Mouse (Mus musculus) midbrain, embryonic 12.5 days (tissue): Measurements from ENCODE around the gene Spink2. TPM values are rescaled to one million over a fixed set of nuclear protein-coding genes. Genes with fewer than 3 reads are reported as not detected.
"Not testable (repeated sequence)": the region's sequence is repeated elsewhere in the genome, so short reads cannot be mapped to it uniquely, and the experiment has no call there.

Experiments used
- ATAC-seq: fragments of 200-750 bp; cut with Nextera tagmentation; 2 replicates; pipeline ENCODE4 v1.8.0; 2017; ENCODE audit warnings: low read depth, moderate TSS enrichment, moderate library complexity; ENCODE audit not compliant: low FRiP score
- H3K27ac ChIP-seq: fragments of 300-500 bp; sonication (generic); replicated peaks from 2 replicates; pipeline ENCODE4 v1.5.1; 2016; ENCODE audit warnings: mild to moderate bottlenecking
- H3K27me3 ChIP-seq: fragments of 300-500 bp; sonication (generic); 2 replicates; pipeline ENCODE4 v1.6.1; 2016; ENCODE audit warnings: mild to moderate bottlenecking
- H3K36me3 ChIP-seq: fragments of 300-500 bp; sonication (generic); 2 replicates; pipeline ENCODE4 v1.6.1; 2016
- H3K4me1 ChIP-seq: fragments of 300-500 bp; sonication (generic); 2 replicates; pipeline ENCODE4 v1.6.1; 2016
- H3K4me2 ChIP-seq: fragments of 300-500 bp; sonication (generic); replicated peaks from 2 replicates; pipeline ENCODE4 v1.6.1; 2016; ENCODE audit warnings: mild to moderate bottlenecking, moderate library complexity
- H3K4me3 ChIP-seq: fragments of 300-500 bp; sonication (generic); 2 replicates; pipeline ENCODE4 v1.5.1; 2016; ENCODE audit warnings: mild to moderate bottlenecking
- H3K9ac ChIP-seq: fragments of 300-500 bp; sonication (generic); replicated peaks from 2 replicates; pipeline ENCODE4 v1.6.1; 2016; ENCODE audit warnings: mild to moderate bottlenecking, moderate library complexity
- H3K9me3 ChIP-seq: fragments of 300-500 bp; sonication (generic); 2 replicates; pipeline ENCODE4 v1.6.1; 2016; ENCODE audit warnings: mild to moderate bottlenecking
- WGBS: fragments of 180-500 bp; shearing (Covaris S2); methylation state at CpG from one replicate; pipeline ENCODE4 v1.1.7; 2016; 5-methylcytosine and 5-hydroxymethylcytosine counted together
- polyA plus RNA-seq: library from polyadenylated mRNA; unstranded; fragments of >200 nt; fragmentation: Nextera tagmentation; extraction: Ambion mirVana; gene quantifications from 2 replicates; pipeline ENCODE4 v1.2.1, GENCODE M21; 2016

Spink2 gene
- polyA plus RNA-seq, 1 experiment from 2014 or later, result not detected

DNA sequence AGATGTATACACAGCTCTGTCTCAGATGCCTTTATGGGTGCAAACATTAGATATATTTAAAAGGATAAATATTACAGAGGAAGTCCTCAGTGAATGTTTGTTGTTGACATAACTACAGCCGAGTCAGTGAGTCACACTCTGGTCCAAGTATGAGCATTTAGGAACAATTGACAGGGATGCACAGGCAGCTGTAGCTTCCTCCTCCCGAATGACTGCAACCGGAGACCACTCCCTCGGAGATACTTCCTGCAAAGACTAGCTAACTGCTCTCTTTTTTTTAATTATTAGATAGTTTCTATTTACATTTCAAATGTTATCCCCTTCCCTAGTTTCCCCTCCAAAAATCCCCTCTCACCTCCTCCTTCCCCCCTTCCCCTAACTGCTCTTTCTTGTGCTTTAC lies 18.0 kb downstream of the Spink2 start:
- WGBS, result 83% methylated on average over 4 of the region's 4 CpGs

DNA sequence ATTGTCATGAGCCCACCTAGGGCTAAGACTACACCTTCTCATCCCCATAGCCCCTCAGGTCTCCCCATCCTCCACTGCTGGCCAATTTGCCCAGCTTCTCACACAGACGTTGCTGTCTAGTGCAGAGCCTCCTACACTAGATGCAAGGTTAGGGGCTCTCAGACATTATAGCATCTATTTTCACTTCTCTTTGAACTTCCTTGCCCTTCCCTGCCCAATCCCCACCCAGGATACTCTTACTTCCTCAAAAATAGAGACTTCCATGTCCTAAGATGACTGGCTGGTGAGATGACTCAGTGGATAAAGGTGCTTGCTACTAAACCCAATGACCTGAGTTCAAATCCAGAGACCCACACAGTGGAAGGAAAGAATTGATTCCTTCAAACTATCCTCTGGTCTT lies 19.6 kb downstream of the Spink2 start:
- Histone ChIP-seq H3K27ac (no peak overlapping the region), H3K9me3 (peaks cover 5% of the 10 kb centered on the region; the same call in 1 of the 2 replicates), H3K36me3 (no peaks in the 10 kb centered on the region), H3K4me3 (no peak overlapping the region), H3K4me1 (no peaks in the 10 kb centered on the region), H3K4me2 (no peak overlapping the region), H3K9ac (no peak overlapping the region), H3K27me3 (no peaks in the 10 kb centered on the region)
- WGBS, result 85% methylated on average over 1 of the region's 1 CpGs
- no peak for ATAC-seq

More for the DNA sequence above, 18.0 kb downstream of the Spink2 start:
- H3K27ac ChIP-seq, result no peak overlapping the region
- peaks cover 5% of the 10 kb centered on the region; the same call in 1 of the 2 replicates for H3K9me3 ChIP-seq
- no peaks in the 10 kb centered on the region for H3K27me3 ChIP-seq
- H3K4me2 ChIP-seq, result no peak overlapping the region
- H3K4me3 ChIP-seq, result no peak overlapping the region
- no peak for ATAC-seq
- no peaks in the 10 kb centered on the region for H3K4me1 ChIP-seq
- no peak overlapping the region for H3K9ac ChIP-seq
- H3K36me3 ChIP-seq, result no peaks in the 10 kb centered on the region

DNA sequence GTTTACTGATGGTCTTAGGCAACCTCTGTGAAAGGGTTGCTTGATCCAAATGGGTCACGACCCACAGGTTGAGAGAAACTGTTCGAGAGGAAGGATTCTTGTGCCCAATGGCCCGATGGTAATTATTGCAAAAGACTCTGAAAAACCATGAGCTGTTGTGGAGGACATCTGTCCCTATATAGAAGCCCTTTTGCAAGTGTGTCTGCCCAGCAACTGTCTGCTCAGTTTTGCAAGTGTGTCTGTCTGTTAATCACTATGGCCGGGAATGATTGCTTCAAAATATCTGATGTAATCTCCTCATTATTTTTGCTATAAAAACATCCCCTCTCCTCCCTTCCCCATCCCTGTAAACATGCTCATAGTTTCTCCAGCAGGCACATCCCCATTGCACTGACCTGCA lies 20.2 kb downstream of the Spink2 start:
- H3K9ac ChIP-seq, result no peak overlapping the region
- no peak overlapping the region for H3K4me3 ChIP-seq
- H3K27ac ChIP-seq, result no peak overlapping the region
- no peaks in the 10 kb centered on the region for H3K4me1 ChIP-seq
- WGBS, result 82% methylated on average over 4 of the region's 4 CpGs
- H3K27me3 ChIP-seq, result no peaks in the 10 kb centered on the region
- no peak overlapping the region for H3K4me2 ChIP-seq
- H3K9me3 ChIP-seq, result peaks cover 5% of the 10 kb centered on the region; the same call in 1 of the 2 replicates
- no peak for ATAC-seq
- no peaks in the 10 kb centered on the region for H3K36me3 ChIP-seq

DNA sequence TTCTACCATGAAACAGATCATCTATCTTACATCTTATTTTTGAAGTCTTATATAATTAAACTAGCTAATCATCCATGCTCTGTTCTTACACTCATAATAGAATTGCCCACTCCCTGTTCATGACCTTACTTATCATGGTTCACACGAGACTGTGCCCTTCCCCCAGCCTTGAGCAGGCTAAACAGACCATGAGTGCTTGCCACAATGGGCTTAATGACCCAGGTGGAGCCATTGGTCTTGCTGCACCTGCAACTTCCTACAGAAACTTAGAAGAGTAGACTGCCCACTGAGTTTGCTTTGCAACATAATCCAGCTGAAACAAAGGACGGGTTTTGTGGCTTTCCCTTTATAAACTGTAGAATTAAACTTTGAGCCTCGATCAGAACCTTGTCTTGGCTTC lies 22.5 kb downstream of the Spink2 start:
- H3K27ac ChIP-seq, result no peak overlapping the region
- H3K4me2 ChIP-seq, result no peak overlapping the region
- H3K9me3 ChIP-seq, result peaks cover 5% of the 10 kb centered on the region; the same call in 1 of the 2 replicates
- H3K27me3 ChIP-seq, result no peaks in the 10 kb centered on the region
- 48% methylated on average over 3 of the region's 3 CpGs for WGBS
- H3K9ac ChIP-seq, result no peak overlapping the region
- H3K4me3 ChIP-seq, result no peak overlapping the region
- no peak for ATAC-seq
- no peaks in the 10 kb centered on the region for H3K36me3 ChIP-seq
- H3K4me1 ChIP-seq, result no peaks in the 10 kb centered on the region

DNA sequence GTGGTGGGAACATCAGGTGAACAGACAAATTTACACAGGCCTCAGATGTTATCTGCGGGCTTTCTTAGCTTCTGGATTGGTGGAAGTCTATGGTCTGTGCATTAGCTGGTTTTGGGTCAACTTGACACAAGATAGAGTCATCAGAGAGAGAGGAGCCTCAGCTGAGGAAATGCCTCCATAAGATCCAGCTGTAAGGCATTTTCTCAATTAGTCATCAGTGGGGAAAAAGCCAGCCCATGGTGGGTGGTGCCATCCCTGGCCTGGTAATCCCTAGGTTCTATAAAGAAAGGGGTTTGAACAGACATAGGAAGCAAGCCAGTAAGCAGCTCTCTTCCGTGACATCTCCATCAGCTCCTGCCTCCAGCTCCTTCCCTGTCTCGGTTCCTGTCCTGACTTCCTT lies 25.9 kb downstream of the Spink2 start:
- 86% methylated on average over 3 of the region's 3 CpGs for WGBS
- H3K4me2 ChIP-seq, result no peak overlapping the region
- no peaks in the 10 kb centered on the region for H3K27me3 ChIP-seq
- H3K9ac ChIP-seq, result no peak overlapping the region
- no peak overlapping the region for H3K4me3 ChIP-seq
- H3K36me3 ChIP-seq, result no peaks in the 10 kb centered on the region
- no peak for ATAC-seq
- H3K27ac ChIP-seq, result no peak overlapping the region
- peaks cover 5% of the 10 kb centered on the region; the same call in 1 of the 2 replicates for H3K9me3 ChIP-seq
- H3K4me1 ChIP-seq, result no peaks in the 10 kb centered on the region

DNA sequence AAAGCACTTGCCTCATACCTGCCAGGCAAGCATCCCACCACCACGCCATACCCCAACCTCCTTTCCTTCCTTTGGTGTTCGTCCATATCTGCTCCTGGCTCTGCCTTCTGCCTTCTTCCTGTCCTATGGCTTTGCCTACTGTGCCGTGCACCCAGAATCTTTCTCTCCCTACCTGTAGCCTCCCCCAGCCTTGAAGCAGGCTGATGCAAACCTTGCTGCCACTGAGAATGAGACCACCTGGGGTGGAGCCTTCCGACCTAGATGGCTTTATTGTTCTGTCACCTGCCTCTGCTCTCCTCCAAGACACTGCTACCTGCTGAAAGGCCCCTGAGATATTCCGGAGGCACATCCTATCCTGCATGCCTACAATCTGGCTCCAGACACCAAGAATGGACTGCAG lies 27.4 kb downstream of the Spink2 start:
- not testable (repeated sequence) for H3K27ac ChIP-seq, H3K36me3 ChIP-seq, H3K4me3 ChIP-seq, H3K9ac ChIP-seq, H3K4me2 ChIP-seq, H3K9me3 ChIP-seq, H3K27me3 ChIP-seq, ATAC-seq, H3K4me1 ChIP-seq
- WGBS, result 64% methylated on average over 5 of the region's 5 CpGs

DNA sequence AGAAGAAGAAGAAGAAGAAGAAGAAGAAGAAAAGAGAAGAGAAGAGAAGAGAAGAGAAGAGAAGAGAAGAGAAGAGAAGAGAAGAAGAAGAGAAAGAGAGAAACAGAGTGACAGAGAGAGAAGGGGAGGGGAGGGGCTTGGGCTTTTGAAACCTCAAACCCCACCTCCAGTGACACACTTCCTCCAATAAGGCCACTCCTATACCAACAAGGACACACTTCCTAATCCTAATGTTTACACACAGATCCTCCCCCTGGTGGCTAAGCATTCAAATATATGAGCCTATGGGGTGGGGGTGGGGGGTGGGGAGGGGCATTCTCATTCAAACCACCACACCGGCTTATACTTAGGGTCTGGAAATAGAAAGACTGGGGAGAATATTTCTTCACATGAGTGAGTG lies 27.9 kb downstream of the Spink2 start:
- 56% methylated on average over 1 of the region's 1 CpGs for WGBS
- H3K4me2 ChIP-seq, result no peak overlapping the region
- H3K27ac ChIP-seq, result no peak overlapping the region
- H3K4me3 ChIP-seq, result no peak overlapping the region
- H3K9ac ChIP-seq, result no peak overlapping the region
- no peaks in the 10 kb centered on the region for H3K4me1 ChIP-seq
- H3K36me3 ChIP-seq, result no peaks in the 10 kb centered on the region
- H3K27me3 ChIP-seq, result no peaks in the 10 kb centered on the region
- no peaks in the 10 kb centered on the region for H3K9me3 ChIP-seq
- ATAC-seq, result no peak

DNA sequence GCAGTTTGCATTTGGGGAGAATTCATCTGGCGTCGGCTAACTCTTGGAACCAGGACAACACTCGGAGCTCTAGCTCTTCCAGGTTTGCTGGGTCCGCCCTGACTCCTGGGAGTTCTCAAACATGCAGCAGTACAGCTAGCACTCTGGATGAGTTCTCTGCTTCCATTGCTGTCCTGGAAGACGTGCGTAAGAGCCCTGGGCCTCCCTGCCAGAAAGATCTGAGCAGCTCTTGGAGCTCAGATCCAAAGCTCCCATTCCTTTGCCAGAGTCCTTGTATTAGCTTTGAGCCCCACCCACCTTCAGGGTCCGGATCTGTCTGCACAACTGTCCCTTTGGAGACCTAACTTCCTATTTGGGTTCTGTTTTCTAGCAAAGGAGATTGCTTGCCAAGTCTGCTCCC lies 29.8 kb downstream of the Spink2 start:
- Histone ChIP-seq H3K4me1 (no peaks in the 10 kb centered on the region), H3K4me2 (no peak overlapping the region), H3K27me3 (no peaks in the 10 kb centered on the region), H3K36me3 (no peaks in the 10 kb centered on the region), H3K9ac (no peak overlapping the region), H3K4me3 (no peak overlapping the region), H3K27ac (no peak overlapping the region), H3K9me3 (no peaks in the 10 kb centered on the region)
- ATAC-seq, result no peak
- 91% methylated on average over 7 of the region's 7 CpGs for WGBS

DNA sequence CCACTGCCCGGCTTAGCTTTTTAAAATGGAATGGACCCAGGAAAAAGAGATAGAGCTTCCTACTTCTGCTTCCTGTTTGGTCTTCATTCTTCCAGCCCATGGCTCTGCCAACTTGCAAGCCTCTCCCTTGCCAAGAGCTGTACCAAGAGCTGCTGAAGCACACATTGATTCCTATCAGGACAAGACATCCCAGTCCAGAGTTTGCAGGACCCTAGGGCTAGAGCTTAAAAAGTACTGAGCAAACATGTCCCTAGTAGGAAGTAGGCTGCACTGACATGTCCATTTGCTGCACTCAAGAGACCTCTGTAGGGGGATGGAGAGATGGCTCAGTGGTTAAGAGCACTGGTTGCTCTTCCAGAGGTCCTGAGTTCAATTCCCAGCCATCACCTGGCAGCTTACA lies 32.3 kb downstream of the Spink2 start:
- no peak overlapping the region for H3K9ac ChIP-seq
- WGBS, result 89% methylated on average over 1 of the region's 1 CpGs
- no peaks in the 10 kb centered on the region for H3K4me1 ChIP-seq
- no peak overlapping the region for H3K4me2 ChIP-seq
- no peaks in the 10 kb centered on the region for H3K9me3 ChIP-seq
- H3K27ac ChIP-seq, result no peak overlapping the region
- no peak for ATAC-seq
- H3K4me3 ChIP-seq, result no peak overlapping the region
- no peaks in the 10 kb centered on the region for H3K36me3 ChIP-seq
- H3K27me3 ChIP-seq, result no peaks in the 10 kb centered on the region

DNA sequence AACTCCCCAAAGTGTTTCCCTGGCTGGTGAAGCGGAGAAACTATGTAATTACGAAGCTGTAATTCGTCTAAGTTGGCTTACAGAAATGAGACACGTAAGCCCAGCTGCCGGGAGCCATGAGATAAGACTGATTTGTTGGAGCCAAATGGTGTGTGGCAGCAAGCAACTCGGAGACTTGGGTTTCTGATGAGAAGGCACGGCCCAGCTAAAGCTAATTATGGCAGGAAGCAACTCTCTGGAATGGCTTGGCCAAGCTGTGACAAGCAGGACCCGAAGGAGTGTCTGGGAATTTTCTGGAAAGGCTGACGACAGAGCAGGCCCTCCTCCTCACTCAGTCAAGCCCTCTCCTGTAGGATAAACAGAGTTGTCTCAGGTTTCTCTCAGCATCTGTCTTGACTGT lies 33.3 kb downstream of the Spink2 start:
- 87% methylated on average over 9 of the region's 9 CpGs for WGBS
- Histone ChIP-seq H3K4me2 (no peak overlapping the region), H3K27ac (no peak overlapping the region), H3K9me3 (no peaks in the 10 kb centered on the region), H3K27me3 (no peaks in the 10 kb centered on the region), H3K9ac (no peak overlapping the region), H3K36me3 (no peaks in the 10 kb centered on the region), H3K4me3 (no peak overlapping the region), H3K4me1 (no peaks in the 10 kb centered on the region)
- ATAC-seq, result no peak

DNA sequence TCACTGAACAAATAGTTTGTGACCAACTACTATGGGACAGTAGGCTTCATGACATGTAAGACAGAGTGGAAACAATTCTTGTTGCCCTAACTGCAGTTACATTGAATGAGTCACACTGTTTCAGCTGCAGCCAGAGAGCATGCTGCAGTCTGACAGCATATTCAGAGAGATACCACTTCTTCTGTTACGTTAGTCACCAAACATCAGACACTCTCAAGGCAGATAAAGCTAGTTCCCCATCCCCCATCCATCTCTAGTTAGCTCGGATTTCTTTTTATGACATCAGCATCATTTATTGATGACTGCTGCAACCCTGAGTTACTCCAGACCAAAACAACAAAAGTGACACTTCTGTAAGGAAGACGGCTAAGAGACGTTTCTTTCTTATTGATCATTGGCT lies 36.5 kb downstream of the Spink2 start:
- Histone ChIP-seq H3K27me3 (no peaks in the 10 kb centered on the region), H3K4me2 (no peak overlapping the region), H3K4me3 (no peak overlapping the region), H3K4me1 (no peaks in the 10 kb centered on the region), H3K36me3 (no peaks in the 10 kb centered on the region), H3K9ac (no peak overlapping the region), H3K9me3 (no peaks in the 10 kb centered on the region), H3K27ac (no peak overlapping the region)
- 78% methylated on average over 4 of the region's 4 CpGs for WGBS
- no peak for ATAC-seq

DNA sequence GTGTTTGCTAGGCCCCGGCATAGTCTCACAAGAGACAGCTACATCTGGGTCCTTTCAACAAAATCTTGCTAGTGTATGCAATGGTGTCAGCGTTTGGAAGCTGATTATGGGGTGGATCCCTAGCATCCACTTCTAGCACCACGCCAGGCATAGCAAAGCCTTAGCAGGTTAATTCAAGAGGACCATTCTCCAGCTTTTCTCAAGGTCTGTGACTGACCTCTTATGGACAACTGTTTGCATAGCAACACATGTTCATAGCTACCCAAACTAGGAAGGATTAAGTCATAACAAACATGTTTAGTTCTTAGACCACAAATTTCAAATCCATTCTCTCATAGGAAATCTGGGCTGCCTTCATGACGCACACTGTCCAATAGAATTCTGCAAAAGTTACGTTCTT lies 40.7 kb downstream of the Spink2 start:
- Histone ChIP-seq H3K9ac (no peak overlapping the region), H3K4me1 (no peaks in the 10 kb centered on the region), H3K4me2 (no peak overlapping the region), H3K9me3 (no peaks in the 10 kb centered on the region), H3K4me3 (no peak overlapping the region), H3K27ac (no peak overlapping the region), H3K36me3 (no peaks in the 10 kb centered on the region), H3K27me3 (no peaks in the 10 kb centered on the region)
- WGBS, result 60% methylated on average over 5 of the region's 5 CpGs
- ATAC-seq, result no peak; the same call in 1 of the 2 replicates

DNA sequence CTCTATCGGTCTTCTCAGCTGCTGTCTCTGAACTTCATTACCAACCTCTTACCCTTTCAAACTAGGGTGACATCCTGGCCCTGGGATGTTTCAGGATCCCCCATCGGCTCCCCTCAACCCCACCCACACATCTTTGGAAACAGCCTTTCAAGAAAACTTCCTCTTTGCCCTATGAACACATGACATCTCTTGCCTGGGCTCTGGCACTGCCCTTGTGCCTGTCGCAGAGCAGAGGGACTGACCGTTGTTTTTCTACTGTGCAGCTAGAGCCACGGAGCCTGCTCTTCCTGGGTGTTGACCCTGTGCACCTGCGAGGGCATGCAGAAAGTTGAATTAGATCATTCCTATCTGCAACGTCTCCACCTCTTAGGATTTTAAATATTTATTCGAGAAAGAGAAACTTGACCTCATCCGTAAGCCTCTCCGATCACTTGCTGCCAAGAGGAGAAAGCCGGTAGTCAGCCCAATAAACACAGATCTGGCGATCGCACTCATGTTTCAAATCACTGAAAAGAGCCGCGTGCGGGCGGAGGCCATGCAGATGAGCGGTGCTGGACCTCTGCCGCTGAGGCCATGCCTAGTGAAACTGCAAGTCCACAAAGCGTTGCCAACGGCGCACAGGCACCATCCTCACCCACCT lies 43.8 kb downstream of the Spink2 start:
- Histone ChIP-seq H3K4me3 (no peak overlapping the region), H3K4me1 (no peaks in the 10 kb centered on the region), H3K9ac (no peak overlapping the region), H3K9me3 (no peaks in the 10 kb centered on the region), H3K27me3 (peaks cover 7% of the 10 kb centered on the region; the same call in 1 of the 2 replicates), H3K4me2 (no peak overlapping the region), H3K27ac (no peak overlapping the region), H3K36me3 (no peaks in the 10 kb centered on the region)
- ATAC-seq, result no peak
- WGBS, result 87% methylated on average over 22 of the region's 22 CpGs
